Mouse (Mus musculus): ENCODE measurements at regions not wholly inside any gene's neighbourhood (a gene's known extent, or its start where the extent isn't known, plus 50 kb on each side); places are given as distances from the start of the nearest gene placed in this dataset.

- H3K9me3 ChIP-seq (replicated peaks; ENCODE audit: insufficient read depth, low read length) = no peaks in the 10 kb centered on the region
- H3K27me3 ChIP-seq (ENCODE audit: control insufficient read depth in 1 of 2, insufficient read depth in 2 of 2, low read length in 2 of 2) = no peaks in the 10 kb centered on the region
- H3K4me1 ChIP-seq (ENCODE audit: control insufficient read depth in 1 of 2, insufficient read depth in 2 of 2, low read length in 2 of 2) = no peaks in the 10 kb centered on the region
- H3K79me2 ChIP-seq (ENCODE audit: control insufficient read depth, insufficient read depth, low read length, poor library complexity) = no peaks in the 10 kb centered on the region
- no peak overlapping the region for H3K4me3 ChIP-seq (ENCODE audit: control insufficient read depth in 1 of 2, insufficient read depth in 1 of 2, low read depth in 2 of 2, low read length in 2 of 2)
- H3K36me3 ChIP-seq (ENCODE audit: control insufficient read depth in 1 of 2, insufficient read depth in 2 of 2, low read length in 2 of 2) = no peaks in the 10 kb centered on the region
- DNase-seq (ENCODE audit: low read depth, low spot score) = no peak
- H3K27ac ChIP-seq (ENCODE audit: control insufficient read depth, low read depth, low read length) = no peak overlapping the region
- TF ChIP-seq USF2 (IDR thresholded peaks at IDR 0.05; ENCODE audit: borderline replicate concordance in 1 of 2, insufficient read depth in 1 of 2, low read depth in 1 of 2, low read length in 2 of 2) (no peak), MAX (IDR thresholded peaks at IDR 0.05; ENCODE audit: low read length) (no peak), NELFE (IDR thresholded peaks at IDR 0.05; ENCODE audit: low read depth, low read length) (no peak), ZC3H11A (IDR thresholded peaks at IDR 0.05; ENCODE audit: low read depth, low read length) (no peak), HCFC1 (IDR thresholded peaks at IDR 0.05; ENCODE audit: low read depth, low read length) (no peak), USF1 (IDR thresholded peaks at IDR 0.05; ENCODE audit: low read depth, low read length) (no peak), ETS1 (IDR thresholded peaks at IDR 0.05; ENCODE audit: low read depth, low read length) (no peak), KAT2A (conservative IDR thresholded peaks at IDR 0.05; ENCODE audit: low read depth, low read length) (no peak), TAL1 (IDR thresholded peaks at IDR 0.05; ENCODE audit: low read length) (no peak), CHD1 (IDR thresholded peaks at IDR 0.05; ENCODE audit: low read depth, low read length) (no peak), POLR2AphosphoS5 (IDR thresholded peaks at IDR 0.05; ENCODE audit: borderline replicate concordance, low read depth, low read length) (no peak), MEF2A (IDR thresholded peaks at IDR 0.05; ENCODE audit: extremely low read depth, insufficient replicate concordance, low read depth, low read length, poor library complexity, severe bottlenecking) (no peak), CTCF (IDR thresholded peaks at IDR 0.05 in 2 of 3, conservative IDR thresholded peaks at IDR 0.05 in 1 of 3; ENCODE audit: control insufficient read depth in 1 of 3, insufficient read depth in 1 of 3, low read depth in 2 of 3, low read length in 3 of 3, poor library complexity in 1 of 3, severe bottlenecking in 1 of 3) (no peak), MYB (IDR thresholded peaks at IDR 0.05; ENCODE audit: low read depth, low read length) (no peak), GATA1 (IDR thresholded peaks at IDR 0.05; ENCODE audit: low read depth, low read length) (no peak), POLR2A (IDR thresholded peaks at IDR 0.05; ENCODE audit: control insufficient read depth in 1 of 2, insufficient read depth in 1 of 2, low read depth in 1 of 2, low read length in 2 of 2, poor library complexity in 1 of 2) (no peak), RCOR1 (IDR thresholded peaks at IDR 0.05; ENCODE audit: low read depth, low read length) (no peak)
- no peak overlapping the region for H3K9ac ChIP-seq (ENCODE audit: control insufficient read depth, low read depth, low read length, poor library complexity, severe bottlenecking)
Measured at GRCm38 (mm10) chr12:106722761-106723160, 712.7 kb downstream of the Vrk1 start.

GRCm38 (mm10) chr12:106726920-106727319 is 716.9 kb downstream of the Vrk1 start:
- H3K9ac ChIP-seq (ENCODE audit: control insufficient read depth, low read depth, low read length, poor library complexity, severe bottlenecking) = no peak overlapping the region
- H3K27ac ChIP-seq (ENCODE audit: control insufficient read depth, low read depth, low read length) = no peak overlapping the region
- H3K4me3 ChIP-seq (ENCODE audit: control insufficient read depth in 1 of 2, insufficient read depth in 1 of 2, low read depth in 2 of 2, low read length in 2 of 2) = no peak overlapping the region
- DNase-seq (ENCODE audit: low read depth, low spot score) = no peak
- H3K36me3 ChIP-seq (ENCODE audit: control insufficient read depth in 1 of 2, insufficient read depth in 2 of 2, low read length in 2 of 2) = no peaks in the 10 kb centered on the region
- no peaks in the 10 kb centered on the region for H3K9me3 ChIP-seq (replicated peaks; ENCODE audit: insufficient read depth, low read length)
- no peaks in the 10 kb centered on the region for H3K79me2 ChIP-seq (ENCODE audit: control insufficient read depth, insufficient read depth, low read length, poor library complexity)
- TF ChIP-seq MYB (IDR thresholded peaks at IDR 0.05; ENCODE audit: low read depth, low read length) (no peak), CTCF (IDR thresholded peaks at IDR 0.05 in 2 of 3, conservative IDR thresholded peaks at IDR 0.05 in 1 of 3; ENCODE audit: control insufficient read depth in 1 of 3, insufficient read depth in 1 of 3, low read depth in 2 of 3, low read length in 3 of 3, poor library complexity in 1 of 3, severe bottlenecking in 1 of 3) (no peak), UBTF (IDR thresholded peaks at IDR 0.05; ENCODE audit: borderline replicate concordance, insufficient read depth, low read depth, low read length) (no peak), MAZ (IDR thresholded peaks at IDR 0.05; ENCODE audit: low read depth, low read length) (no peak)
- H3K27me3 ChIP-seq (ENCODE audit: control insufficient read depth in 1 of 2, insufficient read depth in 2 of 2, low read length in 2 of 2) = no peaks in the 10 kb centered on the region
- H3K4me1 ChIP-seq (ENCODE audit: control insufficient read depth in 1 of 2, insufficient read depth in 2 of 2, low read length in 2 of 2) = no peaks in the 10 kb centered on the region
